Mouse (Mus musculus) cerebral cortex, adult 2 months (tissue): ENCODE results near the gene Frem2.

ENCODE experiments used
- WGBS: fragments of 180-500 bp; shearing (Covaris S2); methylation state at CpG from one replicate; pipeline ENCODE4 v1.1.7; 2018; 5-methylcytosine and 5-hydroxymethylcytosine counted together

The Frem2 gene

GRCm38 (mm10) chr3:53466481-53466880, 190.7 kb downstream of the Frem2 start:
- 76% methylated on average over 9 of the region's 9 CpGs for WGBS

- WGBS, result 24% methylated on average over 6 of the region's 6 CpGs
These were observed 191.8 kb downstream of the Frem2 start for GRCm38 (mm10) chr3:53465330-53465729.

- 0% methylated on average over 20 of the region's 20 CpGs for WGBS
These were observed 192.9 kb downstream of the Frem2 start for GRCm38 (mm10) chr3:53464146-53464698.
